Mouse (Mus musculus) neural tube, embryonic 11.5 days (tissue): ENCODE data around the gene Gm597. TPM values are rescaled to one million over a fixed set of nuclear protein-coding genes. Genes with fewer than 3 reads are reported as not detected.

ENCODE experiments used
- ATAC-seq: fragments of 200-750 bp; cut with Nextera tagmentation; 2 replicates; pipeline ENCODE4 v1.8.0; 2017; ENCODE audit warnings: moderate number of reproducible peaks, mild to moderate bottlenecking, moderate TSS enrichment, moderate library complexity; ENCODE audit not compliant: insufficient read depth, low FRiP score, low TSS enrichment
- DNase-seq: peaks from one replicate; pipeline ENCODE4 v3.0.0-alpha.2; 2015; ENCODE audit warnings: low spot score
- H3K27ac ChIP-seq: fragments of 300-500 bp; sonication (generic); 2 replicates; pipeline ENCODE4 v1.5.1; 2014; ENCODE audit warnings: low read depth, mild to moderate bottlenecking, low read length
- H3K27me3 ChIP-seq: fragments of 300-500 bp; sonication (generic); 2 replicates; pipeline ENCODE4 v1.6.1; 2014; ENCODE audit warnings: mild to moderate bottlenecking, low read length, mixed read lengths; ENCODE audit not compliant: control insufficient read depth, insufficient read depth
- H3K36me3 ChIP-seq: fragments of 300-500 bp; sonication (generic); 2 replicates; pipeline ENCODE4 v1.6.1; 2014; ENCODE audit warnings: mild to moderate bottlenecking, low read length, moderate library complexity, mixed read lengths; ENCODE audit not compliant: control insufficient read depth, insufficient read depth
- H3K4me1 ChIP-seq: fragments of 300-500 bp; sonication (generic); 2 replicates; pipeline ENCODE4 v1.6.1; 2014; ENCODE audit warnings: low read length, mixed read lengths; ENCODE audit not compliant: control insufficient read depth, insufficient read depth
- H3K4me2 ChIP-seq: fragments of 300-500 bp; sonication (generic); 2 replicates; pipeline ENCODE4 v1.6.1; 2014; ENCODE audit warnings: low read depth, mild to moderate bottlenecking, moderate library complexity
- H3K4me3 ChIP-seq: fragments of 300-500 bp; sonication (generic); 2 replicates; pipeline ENCODE4 v1.5.1; 2014; ENCODE audit warnings: low read depth, low read length
- H3K9ac ChIP-seq: fragments of 300-500 bp; sonication (generic); 2 replicates; pipeline ENCODE4 v1.6.1; 2014; ENCODE audit warnings: mild to moderate bottlenecking, low read length
- H3K9me3 ChIP-seq: fragments of 300-500 bp; sonication (generic); 2 replicates; pipeline ENCODE4 v1.6.1; 2016; ENCODE audit warnings: low read length; ENCODE audit not compliant: control insufficient read depth
- WGBS: fragments of 180-500 bp; shearing (Covaris S2); extraction: QIAGEN DNeasy Blood & Tissue Kit; methylation state at CpG from one replicate; pipeline ENCODE4 v1.1.7; 2014; 5-methylcytosine and 5-hydroxymethylcytosine counted together
- polyA plus RNA-seq: library from polyadenylated mRNA; unstranded; fragments of >200 nt; fragmentation: Nextera tagmentation; extraction: Ambion mirVana; gene quantifications from 2 replicates; pipeline ENCODE4 v1.2.1, GENCODE M21; 2014

Gene Gm597
- polyA plus RNA-seq = not detected in 2 replicates

- H3K4me1 ChIP-seq = no peaks in the 10 kb centered on the region
- H3K9me3 ChIP-seq = no peaks in the 10 kb centered on the region
- DNase-seq (no peak), ATAC-seq (no peak)
- H3K27ac ChIP-seq = no peak within 1 kb of the TSS
- H3K27me3 ChIP-seq = no peaks in the 10 kb centered on the region
- no peak within 1 kb of the TSS for H3K4me2 ChIP-seq
- H3K9ac ChIP-seq = no peak within 1 kb of the TSS
- H3K36me3 ChIP-seq = no peaks in the 10 kb centered on the region
- no peak within 1 kb of the TSS for H3K4me3 ChIP-seq
Measured at GRCm38 (mm10) chr1:28780152-28780551, at the start of gene Gm597. TSS of gene Gm597 (minus strand) at chr1:28780252.

DNA sequence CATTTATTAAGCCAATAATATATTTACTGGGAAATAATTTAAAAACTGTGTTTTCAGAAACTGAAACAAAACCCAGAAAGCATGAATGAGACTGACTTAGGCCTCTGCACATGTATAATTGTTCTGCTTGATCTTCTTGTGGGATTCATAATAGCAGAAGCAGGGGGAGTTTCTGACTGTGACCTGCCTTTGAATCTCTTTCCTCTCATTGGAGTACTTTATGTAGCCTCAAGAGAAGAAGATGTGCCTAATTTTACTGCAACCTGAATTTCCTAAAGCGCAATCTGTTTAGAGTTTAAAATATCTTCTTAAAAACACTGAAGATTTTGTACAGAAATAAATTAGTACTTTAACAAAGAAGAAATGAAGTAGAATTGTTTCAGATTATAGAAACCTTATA lies 27.6 kb upstream of the Gm597 start:
- Histone ChIP-seq H3K4me2 (no peak overlapping the region), H3K4me1 (no peaks in the 10 kb centered on the region), H3K27me3 (no peaks in the 10 kb centered on the region), H3K27ac (no peak overlapping the region), H3K4me3 (no peak overlapping the region), H3K36me3 (no peaks in the 10 kb centered on the region), H3K9me3 (no peaks in the 10 kb centered on the region), H3K9ac (no peak overlapping the region)
- WGBS = 92% methylated on average over 1 of the region's 1 CpGs
- ATAC-seq (no peak), DNase-seq (no peak)

- ATAC-seq (no peak), DNase-seq (no peak)
- Histone ChIP-seq H3K4me2 (no peak overlapping the region), H3K4me1 (no peaks in the 10 kb centered on the region), H3K9ac (no peak overlapping the region), H3K4me3 (no peak overlapping the region), H3K9me3 (no peaks in the 10 kb centered on the region), H3K36me3 (no peaks in the 10 kb centered on the region), H3K27me3 (no peaks in the 10 kb centered on the region), H3K27ac (no peak overlapping the region)
Measured at GRCm38 (mm10) chr1:28806618-28807017, 26.6 kb upstream of the Gm597 start.

DNA sequence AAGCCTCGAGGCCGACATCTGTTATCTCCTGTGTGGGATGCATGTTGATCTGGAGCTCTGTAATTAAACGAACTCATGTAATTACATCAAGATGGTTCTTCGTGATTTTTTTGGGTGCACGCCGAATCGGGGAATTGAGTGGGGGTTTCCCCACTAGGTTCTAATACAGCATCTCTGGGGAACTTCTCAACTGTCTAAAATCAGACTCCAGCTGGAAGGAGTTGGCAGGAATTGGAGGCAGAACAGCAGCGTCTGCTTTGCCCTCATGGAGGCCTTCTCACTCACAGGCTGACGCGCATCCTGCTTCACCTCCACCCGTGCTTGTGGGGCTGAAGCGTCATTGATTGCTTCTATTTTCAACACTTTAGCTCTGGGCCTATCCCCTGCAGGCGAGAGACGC lies 20.8 kb upstream of the Gm597 start:
- ATAC-seq (no peak), DNase-seq (no peak)
- Histone ChIP-seq H3K9ac (no peak overlapping the region), H3K9me3 (no peaks in the 10 kb centered on the region), H3K36me3 (no peaks in the 10 kb centered on the region), H3K27ac (no peak overlapping the region), H3K27me3 (no peaks in the 10 kb centered on the region), H3K4me1 (no peaks in the 10 kb centered on the region), H3K4me3 (no peak overlapping the region), H3K4me2 (no peak overlapping the region)
- 92% methylated on average over 14 of the region's 14 CpGs for WGBS
